Mouse (Mus musculus) ES-E14 (cell line): Measurements from ENCODE around the gene Psmd11.

Source experiments
- CHD2 ChIP-seq: IDR thresholded peaks from 2 replicates; pipeline ENCODE4 v1.6.1; 2014; ENCODE audit warnings: mild to moderate bottlenecking, low read depth, low read length, inconsistent platforms
- HCFC1 ChIP-seq: IDR thresholded peaks from 2 replicates; pipeline ENCODE4 v1.6.1; 2012; ENCODE audit warnings: low read length, inconsistent platforms, borderline replicate concordance; ENCODE audit not compliant: insufficient read depth
- MAFK ChIP-seq: IDR thresholded peaks from 2 replicates; pipeline ENCODE4 v1.6.1; 2014; ENCODE audit warnings: mild to moderate bottlenecking, low read depth, low read length, inconsistent platforms; ENCODE audit not compliant: insufficient read depth
- ZC3H11A ChIP-seq: IDR thresholded peaks from 2 replicates; pipeline ENCODE4 v1.6.1; 2012; ENCODE audit warnings: low read depth, mild to moderate bottlenecking, inconsistent platforms, low read length, borderline replicate concordance
- ZNF384 ChIP-seq: IDR thresholded peaks from 2 replicates; pipeline ENCODE4 v1.6.1; 2012; ENCODE audit warnings: low read depth, low read length, inconsistent platforms

- TF ChIP-seq HCFC1: no peak
- no peak for TF ChIP-seq MAFK
- TF ChIP-seq ZC3H11A: no peak
- no peak for TF ChIP-seq CHD2
- no peak for TF ChIP-seq ZNF384
These were observed 18.0 kb upstream of the Psmd11 start for GRCm38 (mm10) chr11:80410377-80410776.
